Mouse (Mus musculus) intestine, postnatal 0 days (tissue): Measurements from ENCODE around the gene Lmx1a. TPM values are rescaled to one million over a fixed set of nuclear protein-coding genes. Genes with fewer than 3 reads are reported as not detected.
A peak's percentile ranks its signal among the peaks of the same experiment; 100 is the strongest.

Experiments
- ATAC-seq: fragments of 200-750 bp; cut with Nextera tagmentation; 2 replicates; pipeline ENCODE4 v1.8.0; 2017; ENCODE audit warnings: mild to moderate bottlenecking, moderate TSS enrichment, moderate library complexity
- H3K27ac ChIP-seq: fragments of 300-500 bp; sonication (generic); 2 replicates; pipeline ENCODE4 v1.5.1; 2014; ENCODE audit warnings: mild to moderate bottlenecking, low read depth, low read length, moderate library complexity
- H3K27me3 ChIP-seq: fragments of 300-500 bp; sonication (generic); replicated peaks from 2 replicates; pipeline ENCODE4 v1.6.1; 2014; ENCODE audit warnings: low read length, mixed read lengths; ENCODE audit not compliant: control insufficient read depth, insufficient read depth
- H3K36me3 ChIP-seq: fragments of 300-500 bp; sonication (generic); 2 replicates; pipeline ENCODE4 v1.6.1; 2014; ENCODE audit warnings: mild to moderate bottlenecking, moderate library complexity; ENCODE audit not compliant: control insufficient read depth, insufficient read depth
- H3K4me1 ChIP-seq: fragments of 300-500 bp; sonication (generic); replicated peaks from 2 replicates; pipeline ENCODE4 v1.6.1; 2014; ENCODE audit warnings: antibody characterized with exemption, low read length, mixed read lengths; ENCODE audit not compliant: control insufficient read depth, insufficient read depth
- H3K4me2 ChIP-seq: fragments of 300-500 bp; sonication (generic); replicated peaks from 2 replicates; pipeline ENCODE4 v1.6.1; 2014; ENCODE audit warnings: low read depth, mild to moderate bottlenecking, moderate library complexity
- H3K4me3 ChIP-seq: fragments of 300-500 bp; sonication (generic); 2 replicates; pipeline ENCODE4 v1.5.1; 2014; ENCODE audit warnings: low read depth, low read length
- H3K9ac ChIP-seq: fragments of 300-500 bp; sonication (generic); 2 replicates; pipeline ENCODE4 v1.6.1; 2014; ENCODE audit warnings: mild to moderate bottlenecking, low read depth, low read length
- H3K9me3 ChIP-seq: fragments of 300-500 bp; sonication (generic); 2 replicates; pipeline ENCODE4 v1.6.1; 2016; ENCODE audit warnings: mixed run types; ENCODE audit not compliant: control insufficient read depth
- CTCF ChIP-seq: sonication (generic); IDR thresholded peaks from 2 replicates; pipeline ENCODE4 v1.5.1; 2016; ENCODE audit warnings: low read depth, mild to moderate bottlenecking, control low read depth, antibody characterized with exemption, moderate library complexity
- WGBS: fragments of 180-500 bp; shearing (Covaris S2); extraction: QIAGEN DNeasy Blood & Tissue Kit; methylation state at CpG from one replicate; pipeline ENCODE4 v1.1.7; 2014; 5-methylcytosine and 5-hydroxymethylcytosine counted together
- polyA plus RNA-seq: library from polyadenylated mRNA; unstranded; fragments of >200 nt; fragmentation: Nextera tagmentation; extraction: Ambion mirVana; gene quantifications from 2 replicates; pipeline ENCODE4 v1.2.1, GENCODE M21; 2015

Gene Lmx1a
- polyA plus RNA-seq, 1 experiment from 2014 or later, result 0.27 TPM

DNA sequence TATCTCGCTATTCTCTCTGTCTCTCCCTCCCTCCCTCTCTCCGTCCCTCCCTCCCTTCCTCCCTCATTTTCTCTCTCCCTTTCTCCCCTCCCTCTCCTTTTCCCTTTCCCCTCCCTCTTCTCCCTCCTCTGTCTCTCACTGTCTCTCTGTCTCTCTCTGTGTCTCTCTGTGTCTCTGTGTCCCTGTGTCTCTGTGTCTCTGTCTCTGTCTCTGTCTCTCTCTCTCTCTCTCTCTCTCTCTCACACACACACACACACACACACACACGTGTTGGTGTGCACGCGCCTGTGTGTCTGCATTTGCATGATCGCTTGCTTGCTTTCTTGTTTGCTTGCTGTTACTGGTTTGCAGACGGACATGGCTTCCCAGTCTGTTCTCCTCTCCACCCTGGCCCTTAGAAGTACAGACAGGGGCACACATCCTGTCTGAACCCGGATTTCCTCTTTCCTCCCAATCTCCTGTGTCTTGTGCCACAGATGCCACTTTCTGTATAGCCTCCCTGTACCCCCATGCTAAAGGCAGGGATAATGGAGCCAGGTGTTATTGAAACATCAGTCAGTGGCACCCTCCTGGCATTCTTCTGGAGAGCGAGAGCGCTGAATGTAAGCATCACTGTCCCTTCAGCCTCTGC, 114.4 kb downstream of the Lmx1a start:
- TF ChIP-seq CTCF, result no peak
- Histone ChIP-seq H3K27me3 (peaks cover 10% of the 10 kb centered on the region), H3K9me3 (no peaks in the 10 kb centered on the region), H3K4me2 (peak overlapping the region; percentile 83), H3K4me1 (no peaks in the 10 kb centered on the region), H3K27ac (no peak overlapping the region), H3K4me3 (peak overlapping the region; percentile 45), H3K36me3 (no peaks in the 10 kb centered on the region), H3K9ac (no peak overlapping the region)
- WGBS, result 24% methylated on average over 10 of the region's 10 CpGs
- no peak for ATAC-seq

DNA sequence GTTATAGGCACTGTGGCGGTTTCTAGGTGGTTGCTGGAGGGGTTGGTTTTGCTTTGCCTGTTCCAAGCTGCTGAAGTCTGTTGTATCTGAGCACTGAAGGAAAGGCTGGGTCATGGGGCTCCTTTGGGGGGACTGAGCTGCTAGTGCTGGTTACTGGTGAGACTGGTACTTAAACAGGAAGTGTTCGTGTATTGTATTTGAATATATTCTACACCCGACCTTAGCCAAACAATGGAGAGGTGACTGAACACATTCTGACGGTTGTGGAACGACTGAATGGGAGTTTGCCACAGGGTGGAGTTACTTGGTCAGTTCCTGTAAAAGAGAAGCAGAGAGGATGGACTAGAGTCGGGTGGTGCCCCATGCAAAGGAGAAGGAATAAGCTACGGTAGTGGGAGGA, 115.8 kb downstream of the Lmx1a start:
- Histone ChIP-seq H3K9me3 (no peaks in the 10 kb centered on the region), H3K4me1 (no peaks in the 10 kb centered on the region), H3K4me2 (no peak overlapping the region), H3K9ac (no peak overlapping the region), H3K36me3 (no peaks in the 10 kb centered on the region), H3K27ac (no peak overlapping the region), H3K27me3 (peaks cover 10% of the 10 kb centered on the region), H3K4me3 (no peak overlapping the region)
- no peak for TF ChIP-seq CTCF
- WGBS, result 36% methylated on average over 7 of the region's 7 CpGs
- ATAC-seq, result no peak

DNA sequence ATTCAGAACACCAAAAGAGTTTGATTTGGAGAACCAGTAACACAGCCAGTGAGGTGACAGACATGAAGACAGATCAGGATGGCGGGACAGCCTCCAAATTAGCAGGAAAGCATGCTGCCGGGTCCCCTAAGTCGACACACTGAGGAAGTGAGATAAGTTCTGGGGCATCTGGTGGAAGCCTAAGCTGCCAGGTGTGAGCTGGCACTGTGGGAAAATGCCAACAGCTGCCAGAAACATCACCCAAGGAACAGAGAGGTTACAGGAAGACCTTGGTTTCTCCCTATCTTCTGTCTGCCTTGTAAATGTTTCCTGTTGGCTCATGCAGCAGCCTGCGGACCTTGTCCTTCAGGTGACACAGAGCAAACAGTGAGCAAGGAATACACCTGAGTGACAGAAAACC, 122.1 kb downstream of the Lmx1a start:
- WGBS, result 72% methylated on average over 4 of the region's 4 CpGs
- TF ChIP-seq CTCF, result no peak
- no peaks in the 10 kb centered on the region for H3K36me3 ChIP-seq

DNA sequence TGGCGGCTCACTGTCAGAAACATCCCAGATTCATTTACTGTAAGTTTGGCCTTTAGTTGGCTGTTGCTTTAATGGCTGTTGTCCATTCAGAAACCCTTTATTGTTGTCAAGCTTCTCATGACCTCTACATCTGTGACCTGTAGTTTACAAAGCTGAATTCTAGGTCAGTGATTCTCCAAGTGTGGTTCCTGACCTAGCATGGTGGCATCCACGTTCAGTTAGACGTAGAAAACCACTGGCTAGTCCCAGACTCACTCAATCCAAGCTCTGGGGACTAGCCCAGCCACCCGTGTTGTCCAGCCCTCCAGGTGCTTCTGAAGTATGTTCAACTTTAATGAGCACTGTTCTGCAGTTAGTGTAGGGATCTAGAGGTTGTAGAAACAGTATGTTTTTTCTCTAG, 126.1 kb downstream of the Lmx1a start:
- no peaks in the 10 kb centered on the region for H3K4me1 ChIP-seq
- no peak overlapping the region for H3K4me3 ChIP-seq
- H3K27ac ChIP-seq, result no peak overlapping the region
- ATAC-seq, result no peak
- 77% methylated on average over 4 of the region's 4 CpGs for WGBS
- H3K4me2 ChIP-seq, result no peak overlapping the region
- no peaks in the 10 kb centered on the region for H3K27me3 ChIP-seq
- H3K9me3 ChIP-seq, result no peaks in the 10 kb centered on the region
- no peak overlapping the region for H3K9ac ChIP-seq
- TF ChIP-seq CTCF, result no peak
- no peaks in the 10 kb centered on the region for H3K36me3 ChIP-seq

More for the DNA sequence above, 122.1 kb downstream of the Lmx1a start:
- Histone ChIP-seq H3K9ac (no peak overlapping the region), H3K4me3 (no peak overlapping the region), H3K9me3 (no peaks in the 10 kb centered on the region), H3K4me2 (no peak overlapping the region), H3K27ac (no peak overlapping the region), H3K4me1 (no peaks in the 10 kb centered on the region), H3K27me3 (no peaks in the 10 kb centered on the region)
- no peak for ATAC-seq

DNA sequence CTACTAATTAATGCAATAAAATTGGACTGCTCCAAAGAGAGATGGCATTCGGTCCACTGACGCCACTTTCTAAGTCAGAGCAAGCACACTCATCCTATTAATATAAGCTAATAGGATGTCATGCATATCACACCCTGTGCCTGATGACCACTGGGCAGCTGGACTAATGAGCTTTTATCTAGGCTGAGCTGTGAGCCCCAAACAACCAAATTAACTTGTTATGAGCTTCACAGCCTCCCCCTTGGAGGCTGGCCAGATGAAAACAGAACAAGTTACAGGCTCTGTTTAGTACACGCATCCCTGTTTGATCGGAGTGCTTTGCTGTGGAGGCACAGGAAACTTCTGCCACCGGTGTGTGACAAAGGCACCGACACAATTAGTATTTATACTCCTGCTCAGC, 128.0 kb downstream of the Lmx1a start:
- no peaks in the 10 kb centered on the region for H3K9me3 ChIP-seq
- TF ChIP-seq CTCF, result no peak
- H3K36me3 ChIP-seq, result no peaks in the 10 kb centered on the region
- no peaks in the 10 kb centered on the region for H3K27me3 ChIP-seq
- H3K4me3 ChIP-seq, result no peak overlapping the region
- 61% methylated on average over 6 of the region's 6 CpGs for WGBS
- H3K4me1 ChIP-seq, result no peaks in the 10 kb centered on the region
- H3K9ac ChIP-seq, result no peak overlapping the region
- ATAC-seq, result no peak
- H3K4me2 ChIP-seq, result no peak overlapping the region
- H3K27ac ChIP-seq, result no peak overlapping the region

DNA sequence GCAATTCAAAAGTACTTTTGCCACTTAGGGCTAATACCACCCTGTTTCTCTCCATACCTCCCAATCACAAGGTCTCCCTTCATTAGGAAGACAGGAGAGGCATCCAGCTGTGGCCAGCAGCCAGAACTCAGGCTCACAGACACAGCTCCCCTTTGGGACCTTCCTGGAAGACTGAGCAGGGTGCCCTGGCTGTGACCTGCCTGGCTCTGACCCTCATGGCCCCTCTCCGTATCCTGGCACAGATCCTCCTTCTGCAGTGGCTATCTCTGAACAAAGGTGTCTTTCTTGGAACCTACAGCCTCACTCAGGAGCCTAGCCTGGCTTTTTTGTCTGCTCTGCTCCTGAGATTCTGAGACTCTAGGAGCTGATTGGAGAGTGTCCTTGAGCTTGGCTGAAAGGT, 128.6 kb downstream of the Lmx1a start:
- TF ChIP-seq CTCF, result no peak
- no peak for ATAC-seq
- 24% methylated on average over 1 of the region's 1 CpGs for WGBS
- Histone ChIP-seq H3K36me3 (no peaks in the 10 kb centered on the region), H3K9me3 (no peaks in the 10 kb centered on the region), H3K27ac (no peak overlapping the region), H3K9ac (no peak overlapping the region), H3K4me3 (no peak overlapping the region), H3K4me1 (no peaks in the 10 kb centered on the region), H3K27me3 (no peaks in the 10 kb centered on the region), H3K4me2 (no peak overlapping the region)

DNA sequence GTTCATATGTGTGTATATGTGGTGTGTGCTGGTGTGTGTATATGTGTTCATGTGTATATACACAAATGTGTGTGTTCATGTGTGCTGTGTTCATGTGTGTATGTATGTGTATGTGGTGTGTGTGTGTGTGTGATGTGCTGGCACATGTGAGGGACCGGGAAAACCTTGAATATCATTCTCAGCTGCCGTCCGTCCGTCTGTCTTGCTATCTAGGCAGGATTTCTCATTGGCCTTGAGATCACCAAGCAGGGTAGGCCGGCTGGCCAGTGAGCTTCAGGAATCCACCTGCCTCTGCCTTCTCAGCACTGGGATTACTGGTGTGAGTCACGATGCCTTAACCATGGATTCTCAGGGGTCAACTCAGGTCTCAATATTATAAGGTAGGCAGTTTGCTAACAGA, 131.0 kb downstream of the Lmx1a start:
- Histone ChIP-seq H3K4me2 (no peak overlapping the region), H3K36me3 (no peaks in the 10 kb centered on the region), H3K9ac (no peak overlapping the region), H3K4me3 (no peak overlapping the region), H3K27ac (no peak overlapping the region), H3K27me3 (no peaks in the 10 kb centered on the region), H3K4me1 (no peaks in the 10 kb centered on the region), H3K9me3 (no peaks in the 10 kb centered on the region)
- WGBS, result 90% methylated on average over 6 of the region's 6 CpGs
- no peak for ATAC-seq
- no peak for TF ChIP-seq CTCF
